Mouse (Mus musculus) limb, embryonic 11.5 days (tissue): ENCODE data around the gene Zfp207. TPM values are rescaled to one million over a fixed set of nuclear protein-coding genes. Genes with fewer than 3 reads are reported as not detected.
"Not testable (repeated sequence)": the region's sequence is repeated elsewhere in the genome, so short reads cannot be mapped to it uniquely, and the experiment has no call there.

ENCODE experiments used
- ATAC-seq: fragments of 200-750 bp; cut with Nextera tagmentation; 2 replicates; pipeline ENCODE4 v1.8.0; 2017; ENCODE audit warnings: low read depth; ENCODE audit not compliant: insufficient number of reproducible peaks, low FRiP score, low TSS enrichment
- DNase-seq: peaks from one replicate; pipeline ENCODE4 v3.0.0-alpha.2; 2015; ENCODE audit warnings: low spot score
- H3K27ac ChIP-seq: fragments of 300-500 bp; sonication (generic); replicated peaks from 2 replicates; pipeline ENCODE4 v1.5.1; 2014; ENCODE audit warnings: low read depth, mild to moderate bottlenecking, low read length
- H3K27me3 ChIP-seq: fragments of 300-500 bp; sonication (generic); 2 replicates; pipeline ENCODE4 v1.6.1; 2014; ENCODE audit warnings: mild to moderate bottlenecking, low read length, mixed read lengths; ENCODE audit not compliant: control insufficient read depth, insufficient read depth
- H3K36me3 ChIP-seq: fragments of 300-500 bp; sonication (generic); 2 replicates; pipeline ENCODE4 v1.6.1; 2014; ENCODE audit warnings: mild to moderate bottlenecking, low read length, moderate library complexity, mixed read lengths; ENCODE audit not compliant: control insufficient read depth, insufficient read depth
- H3K4me1 ChIP-seq: fragments of 300-500 bp; sonication (generic); 2 replicates; pipeline ENCODE4 v1.6.1; 2014; ENCODE audit warnings: low read length, mixed read lengths; ENCODE audit not compliant: control insufficient read depth, insufficient read depth
- H3K4me2 ChIP-seq: fragments of 300-500 bp; sonication (generic); 2 replicates; pipeline ENCODE4 v1.6.1; 2014; ENCODE audit warnings: low read depth, mild to moderate bottlenecking, moderate library complexity; ENCODE audit not compliant: severe bottlenecking
- H3K4me3 ChIP-seq: fragments of 300-500 bp; sonication (generic); 2 replicates; pipeline ENCODE4 v1.5.1; 2014; ENCODE audit warnings: low read depth, low read length
- H3K9ac ChIP-seq: fragments of 300-500 bp; sonication (generic); 2 replicates; pipeline ENCODE4 v1.6.1; 2014; ENCODE audit warnings: mild to moderate bottlenecking, low read length
- H3K9me3 ChIP-seq: fragments of 300-500 bp; sonication (generic); 2 replicates; pipeline ENCODE4 v1.6.1; 2016; ENCODE audit warnings: low read length; ENCODE audit not compliant: control insufficient read depth
- whole genome bisulfite sequencing: fragments of 180-500 bp; shearing (Covaris S2); extraction: QIAGEN DNeasy Blood & Tissue Kit; methylation state at CpG from one replicate; pipeline ENCODE4 v1.1.7; 2014; 5-methylcytosine and 5-hydroxymethylcytosine counted together
- polyA plus RNA-seq: library from polyadenylated mRNA; unstranded; fragments of >200 nt; fragmentation: Nextera tagmentation; extraction: Ambion mirVana; gene quantifications from 2 replicates; pipeline ENCODE4 v1.2.1, GENCODE M21; 2014

The Zfp207 gene
- polyA plus RNA-seq, 1 experiment from 2014 or later, result 343 TPM

- no peak overlapping the region for H3K9ac ChIP-seq
- WGBS, result 81% methylated on average over 1 of the region's 1 CpGs
- peaks cover 28% of the 10 kb centered on the region for H3K36me3 ChIP-seq
- DNase-seq, result no peak
- no peak overlapping the region for H3K4me2 ChIP-seq
- H3K9me3 ChIP-seq, result no peaks in the 10 kb centered on the region
- no peak overlapping the region for H3K27ac ChIP-seq
- H3K4me3 ChIP-seq, result no peak overlapping the region
- H3K27me3 ChIP-seq, result no peaks in the 10 kb centered on the region
- no peak for ATAC-seq
- peaks cover 4% of the 10 kb centered on the region; the same call in 1 of the 2 replicates for H3K4me1 ChIP-seq
Observed at GRCm38 (mm10) chr11:80389885-80390284, 6.8 kb downstream of the Zfp207 start.

DNA sequence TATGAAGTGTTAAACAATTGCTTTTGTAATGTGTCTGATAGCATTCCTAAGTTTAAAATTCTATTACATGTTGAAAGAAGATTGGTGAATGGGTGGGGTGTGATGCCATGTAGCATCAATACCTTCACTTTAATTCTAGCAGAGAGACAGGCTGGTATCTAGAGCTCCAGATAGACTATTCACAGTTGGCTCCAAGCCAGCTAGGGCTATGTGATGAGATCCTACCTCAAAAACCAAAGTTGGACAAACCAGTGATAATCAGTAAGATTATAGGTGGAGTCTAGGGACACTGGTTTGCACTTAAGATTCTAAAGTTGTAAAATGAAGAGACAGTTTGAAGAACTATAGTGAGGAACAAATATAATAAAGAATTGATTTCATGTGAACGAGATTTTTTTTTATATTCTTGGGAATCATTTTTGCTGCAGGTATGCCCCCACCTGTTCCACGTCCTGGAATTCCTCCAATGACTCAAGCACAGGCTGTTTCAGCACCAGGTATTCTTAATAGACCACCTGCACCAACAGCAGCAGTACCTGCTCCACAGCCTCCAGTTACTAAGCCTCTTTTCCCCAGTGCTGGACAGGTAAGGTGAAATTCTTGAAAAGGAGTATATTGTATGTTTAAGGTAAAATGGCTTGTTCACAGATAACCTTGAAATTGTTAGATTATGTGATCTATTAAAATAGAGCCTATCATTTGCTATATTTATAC is 8.5 kb downstream of the Zfp207 start:
- peaks cover 32% of the 10 kb centered on the region for H3K36me3 ChIP-seq
- DNase-seq (peak; percentile 13), ATAC-seq (no peak)
- H3K27ac ChIP-seq, result no peak overlapping the region
- no peak overlapping the region for H3K4me2 ChIP-seq
- peaks cover 2% of the 10 kb centered on the region; the same call in 1 of the 2 replicates for H3K4me1 ChIP-seq
- H3K4me3 ChIP-seq, result no peak overlapping the region
- 95% methylated on average over 2 of the region's 2 CpGs for WGBS
- no peaks in the 10 kb centered on the region for H3K27me3 ChIP-seq
- H3K9me3 ChIP-seq, result no peaks in the 10 kb centered on the region
- H3K9ac ChIP-seq, result no peak overlapping the region

DNA sequence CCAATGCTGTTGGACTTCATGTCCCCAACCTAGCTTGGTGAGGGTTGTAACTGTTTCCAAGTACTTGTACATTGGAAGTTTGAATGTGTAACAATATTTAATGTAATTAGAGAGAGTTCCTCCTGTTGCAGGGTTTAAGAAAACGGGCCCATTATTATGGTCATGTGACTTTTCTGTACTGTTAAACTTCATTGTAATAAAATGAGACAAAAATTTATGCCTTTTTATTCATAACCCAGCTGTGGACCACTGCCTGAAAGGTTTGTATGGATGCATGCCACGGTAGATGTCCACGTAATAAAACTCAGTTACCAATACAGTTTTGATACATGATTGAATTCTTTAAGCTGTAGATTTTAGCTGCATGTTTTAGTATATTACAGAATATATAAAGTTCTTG is 12.9 kb downstream of the Zfp207 start:
- Histone ChIP-seq H3K36me3 (peaks cover 24% of the 10 kb centered on the region; the same call in 1 of the 2 replicates), H3K9me3 (no peaks in the 10 kb centered on the region), H3K4me2 (no peak overlapping the region), H3K9ac (no peak overlapping the region), H3K4me1 (no peaks in the 10 kb centered on the region), H3K27ac (no peak overlapping the region), H3K27me3 (no peaks in the 10 kb centered on the region), H3K4me3 (no peak overlapping the region)
- no peak for ATAC-seq
- DNase-seq, result no peak
- 95% methylated on average over 3 of the region's 3 CpGs for WGBS

DNA sequence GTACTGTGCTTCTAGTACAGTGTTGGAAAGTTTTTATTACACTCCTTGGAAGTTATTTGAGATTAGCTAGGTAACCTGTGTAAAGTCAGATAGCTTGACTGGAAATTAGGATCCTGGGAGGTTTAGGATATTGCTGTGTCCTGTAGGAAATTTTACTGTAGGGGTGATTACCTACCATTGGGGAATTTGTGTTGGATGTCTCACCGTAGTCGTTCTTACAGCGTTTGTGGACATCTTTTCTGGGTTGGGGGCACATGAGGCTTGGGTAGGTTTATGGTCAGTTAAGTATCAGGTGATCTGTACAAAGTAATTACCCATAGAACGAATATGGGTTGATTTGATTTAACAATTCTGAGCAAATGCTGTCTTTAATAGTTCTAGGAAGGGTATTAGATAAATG is 13.5 kb downstream of the Zfp207 start:
- Histone ChIP-seq H3K36me3 (peaks cover 20% of the 10 kb centered on the region; the same call in 1 of the 2 replicates), H3K4me2 (no peak overlapping the region), H3K9ac (no peak overlapping the region), H3K27ac (no peak overlapping the region), H3K9me3 (no peaks in the 10 kb centered on the region), H3K4me1 (no peaks in the 10 kb centered on the region), H3K4me3 (no peak overlapping the region), H3K27me3 (no peaks in the 10 kb centered on the region)
- WGBS, result 88% methylated on average over 4 of the region's 4 CpGs
- ATAC-seq (no peak), DNase-seq (no peak)

- DNase-seq, H3K27ac ChIP-seq, H3K4me3 ChIP-seq, H3K4me1 ChIP-seq, ATAC-seq, H3K9ac ChIP-seq, H3K27me3 ChIP-seq, H3K4me2 ChIP-seq, H3K9me3 ChIP-seq: not testable (repeated sequence)
- 98% methylated on average over 6 of the region's 6 CpGs for WGBS
- H3K36me3 ChIP-seq, result peaks cover 16% of the 10 kb centered on the region; the same call in 1 of the 2 replicates
Observed at GRCm38 (mm10) chr11:80407878-80408277, 24.8 kb downstream of the Zfp207 start.

DNA sequence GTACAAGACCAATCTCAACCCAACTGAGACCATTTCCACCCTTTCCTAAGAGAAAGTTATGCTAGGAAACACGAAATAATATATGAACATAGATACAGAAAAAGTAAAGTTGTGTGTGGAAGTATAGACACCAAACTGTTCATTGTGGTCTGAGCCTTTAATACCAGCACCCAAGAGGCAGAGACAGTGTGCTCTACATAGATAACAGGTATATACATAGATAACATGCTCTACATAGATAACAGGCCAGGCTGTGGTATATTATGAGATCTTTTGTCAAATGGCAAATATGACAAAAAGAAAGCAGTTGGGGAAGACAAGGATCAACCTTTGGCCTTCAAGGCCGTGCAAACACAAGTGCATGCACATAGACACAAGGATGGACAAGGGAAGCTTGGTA is 27.3 kb downstream of the Zfp207 start:
- Histone ChIP-seq H3K27me3 (no peaks in the 10 kb centered on the region), H3K36me3 (peaks cover 12% of the 10 kb centered on the region)
- 90% methylated on average over 2 of the region's 2 CpGs for WGBS

DNA sequence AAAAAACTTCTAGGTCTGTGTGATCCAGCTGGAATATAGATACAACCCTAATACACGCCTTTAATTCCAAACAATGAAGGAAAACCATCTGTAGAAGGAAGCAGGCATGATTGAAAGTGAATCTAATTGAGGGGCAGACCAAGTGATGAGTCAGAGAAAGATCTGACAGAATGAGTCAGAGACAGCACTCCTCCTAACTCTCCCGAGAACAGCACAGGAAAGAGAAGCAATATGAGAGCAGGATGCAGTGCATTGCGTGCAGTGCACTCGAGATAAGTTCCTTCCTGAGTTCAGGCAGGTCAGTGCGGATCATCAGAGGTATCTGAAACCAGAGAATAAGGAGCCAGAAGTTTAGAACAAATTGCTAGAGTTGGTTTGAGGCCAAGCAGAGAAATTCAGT is 34.0 kb downstream of the Zfp207 start:
- Histone ChIP-seq H3K4me2 (no peak overlapping the region), H3K4me1 (no peaks in the 10 kb centered on the region), H3K27me3 (no peaks in the 10 kb centered on the region), H3K36me3 (peaks cover 2% of the 10 kb centered on the region), H3K4me3 (no peak overlapping the region), H3K9me3 (no peaks in the 10 kb centered on the region), H3K9ac (no peak overlapping the region), H3K27ac (no peak overlapping the region)
- no peak for ATAC-seq
- no peak for DNase-seq
- 88% methylated on average over 5 of the region's 5 CpGs for WGBS

More for the DNA sequence above, 27.3 kb downstream of the Zfp207 start:
- Histone ChIP-seq H3K4me2 (no peak overlapping the region), H3K9me3 (no peaks in the 10 kb centered on the region), H3K4me3 (no peak overlapping the region), H3K9ac (no peak overlapping the region), H3K4me1 (no peaks in the 10 kb centered on the region), H3K27ac (no peak overlapping the region)
- DNase-seq, result no peak
- ATAC-seq, result no peak

DNA sequence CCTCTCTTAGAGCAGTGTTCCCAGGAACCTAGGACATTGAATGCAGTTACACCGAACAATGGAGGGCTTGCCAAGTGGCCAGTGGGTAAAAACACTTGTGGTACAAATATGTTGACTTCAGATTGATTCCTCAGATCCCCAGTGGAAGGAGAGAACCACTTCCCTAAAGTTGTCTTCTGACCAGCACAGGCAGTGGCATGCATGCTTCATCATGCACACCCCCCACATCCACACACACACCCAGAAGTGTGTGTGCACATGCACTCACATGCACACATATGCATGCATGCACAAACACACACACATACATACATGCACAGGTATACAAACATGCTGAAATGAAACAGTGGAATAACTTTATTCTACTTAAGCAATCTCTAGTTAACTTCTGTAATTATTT is 36.7 kb downstream of the Zfp207 start:
- no peak for ATAC-seq
- no peak overlapping the region for H3K27ac ChIP-seq
- no peak overlapping the region for H3K4me3 ChIP-seq
- H3K36me3 ChIP-seq, result no peaks in the 10 kb centered on the region; the same call in none of the 2 replicates
- DNase-seq, result no peak
- H3K9me3 ChIP-seq, result no peaks in the 10 kb centered on the region
- H3K27me3 ChIP-seq, result no peaks in the 10 kb centered on the region
- no peak overlapping the region for H3K4me2 ChIP-seq
- H3K9ac ChIP-seq, result no peak overlapping the region
- 89% methylated on average over 1 of the region's 1 CpGs for WGBS
- no peaks in the 10 kb centered on the region for H3K4me1 ChIP-seq
